Mouse (Mus musculus) CH12.LX (cell line): ENCODE measurements at regions not wholly inside any gene's neighbourhood (a gene's known extent, or its start where the extent isn't known, plus 50 kb on each side); places are given as distances from the start of the nearest gene placed in this dataset.

ENCODE experiments used
- BHLHE40 ChIP-seq: IDR thresholded peaks from 2 replicates; pipeline ENCODE4 v1.6.1; 2011; ENCODE audit warnings: mild to moderate bottlenecking, low read depth, low read length, improper control_type of control experiment
- CTCF ChIP-seq, 2 experiments: IDR thresholded peaks in 1 of 2; conservative IDR thresholded peaks in 1 of 2; 2 replicates each; pipeline ENCODE4 v1.5.1; 2011 to 2012; ENCODE audit warnings: low read depth in 2 of 2, low read length in 2 of 2, improper control_type of control experiment in 1 of 2, inconsistent platforms in 1 of 2, mild to moderate bottlenecking in 1 of 2, moderate library complexity in 1 of 2
- ELF1 ChIP-seq: IDR thresholded peaks from 2 replicates; pipeline ENCODE4 v1.6.1; 2014; ENCODE audit warnings: low read depth, mild to moderate bottlenecking, inconsistent platforms, low read length, improper control_type of control experiment
- POLR2AphosphoS2 ChIP-seq: IDR thresholded peaks from 2 replicates; pipeline ENCODE4 v1.6.1; 2011; ENCODE audit warnings: low read depth, low read length, improper control_type of control experiment
- SIN3A ChIP-seq: IDR thresholded peaks from 2 replicates; pipeline ENCODE4 v1.6.1; 2012; ENCODE audit warnings: low read length, improper control_type of control experiment, inconsistent platforms
- ZNF384 ChIP-seq: IDR thresholded peaks from 2 replicates; pipeline ENCODE4 v1.6.1; 2012; ENCODE audit warnings: low read depth, low read length, improper control_type of control experiment, inconsistent platforms

- TF ChIP-seq CTCF (conservative IDR thresholded peaks at IDR 0.05 in 1 of 2, IDR thresholded peaks at IDR 0.05 in 1 of 2; ENCODE audit: low read depth in 2 of 2, low read length in 2 of 2): no peak
- TF ChIP-seq POLR2AphosphoS2: no peak
- TF ChIP-seq BHLHE40: no peak
- TF ChIP-seq SIN3A: no peak
- no peak for TF ChIP-seq ELF1
- TF ChIP-seq ZNF384: no peak
Observed at GRCm38 (mm10) chr5:138911769-138912710, 85.1 kb downstream of the Pdgfa start.
